Mouse (Mus musculus) liver, embryonic 16.5 days (tissue): Measurements from ENCODE around the gene Shroom4. TPM values are rescaled to one million over a fixed set of nuclear protein-coding genes. Genes with fewer than 3 reads are reported as not detected.

Experiments used
- ATAC-seq: fragments of 200-750 bp; cut with Nextera tagmentation; 2 replicates; pipeline ENCODE4 v1.8.0; 2017; ENCODE audit warnings: low read depth, mild to moderate bottlenecking, moderate number of reproducible peaks, moderate library complexity
- H3K27ac ChIP-seq: fragments of 300-500 bp; sonication (generic); 2 replicates; pipeline ENCODE4 v1.5.1; 2014; ENCODE audit warnings: mild to moderate bottlenecking, low read length
- H3K27me3 ChIP-seq: fragments of 300-500 bp; sonication (generic); 2 replicates; pipeline ENCODE4 v1.6.1; 2014; ENCODE audit warnings: low read depth, low read length, mixed read lengths; ENCODE audit not compliant: control insufficient read depth, insufficient read depth
- H3K36me3 ChIP-seq: fragments of 300-500 bp; sonication (generic); 2 replicates; pipeline ENCODE4 v1.6.1; 2014; ENCODE audit warnings: mild to moderate bottlenecking; ENCODE audit not compliant: control insufficient read depth, insufficient read depth
- H3K4me1 ChIP-seq: fragments of 300-500 bp; sonication (generic); 2 replicates; pipeline ENCODE4 v1.6.1; 2014; ENCODE audit warnings: low read depth, low read length, mixed read lengths; ENCODE audit not compliant: control insufficient read depth
- H3K4me2 ChIP-seq: fragments of 300-500 bp; sonication (generic); 2 replicates; pipeline ENCODE4 v1.6.1; 2014; ENCODE audit warnings: low read depth, low read length, mixed read lengths
- H3K4me3 ChIP-seq: fragments of 300-500 bp; sonication (generic); 2 replicates; pipeline ENCODE4 v1.5.1; 2014; ENCODE audit warnings: low read depth, mild to moderate bottlenecking, low read length
- H3K9ac ChIP-seq: fragments of 300-500 bp; sonication (generic); 2 replicates; pipeline ENCODE4 v1.6.1; 2014; ENCODE audit warnings: low read depth, low read length
- H3K9me3 ChIP-seq: fragments of 300-500 bp; sonication (generic); replicated peaks from 2 replicates; pipeline ENCODE4 v1.6.1; 2016; ENCODE audit warnings: low read length; ENCODE audit not compliant: control insufficient read depth
- WGBS: fragments of 180-500 bp; shearing (Covaris S2); extraction: QIAGEN DNeasy Blood & Tissue Kit; methylation state at CpG from one replicate; pipeline ENCODE4 v1.1.7; 2014; ENCODE audit not compliant: insufficient replicate concordance; 5-methylcytosine and 5-hydroxymethylcytosine counted together
- polyA plus RNA-seq: library from polyadenylated mRNA; unstranded; fragments of >200 nt; fragmentation: Nextera tagmentation; extraction: Ambion mirVana; gene quantifications from 2 replicates; pipeline ENCODE4 v1.2.1, GENCODE M21; 2015

Shroom4 gene
- polyA plus RNA-seq, 1 experiment from 2014 or later, result 0.28 TPM

GRCm38 (mm10) chrX:6475177-6475576 lies 75.5 kb downstream of the Shroom4 start:
- Histone ChIP-seq H3K9ac (no peak overlapping the region), H3K9me3 (no peaks in the 10 kb centered on the region), H3K4me3 (no peak overlapping the region), H3K27me3 (no peaks in the 10 kb centered on the region), H3K27ac (no peak overlapping the region), H3K4me1 (no peaks in the 10 kb centered on the region), H3K36me3 (no peaks in the 10 kb centered on the region), H3K4me2 (no peak overlapping the region)
- WGBS, result 7% methylated on average over 1 of the region's 1 CpGs
- no peak for ATAC-seq

GRCm38 (mm10) chrX:6482268-6482667 lies 82.6 kb downstream of the Shroom4 start:
- H3K27me3 ChIP-seq, result no peaks in the 10 kb centered on the region
- no peaks in the 10 kb centered on the region for H3K36me3 ChIP-seq
- H3K9ac ChIP-seq, result no peak overlapping the region
- ATAC-seq, result no peak
- no peak overlapping the region for H3K4me3 ChIP-seq
- no peak overlapping the region for H3K27ac ChIP-seq
- H3K4me2 ChIP-seq, result no peak overlapping the region
- H3K4me1 ChIP-seq, result no peaks in the 10 kb centered on the region
- WGBS, result 62% methylated on average over 4 of the region's 4 CpGs
- no peaks in the 10 kb centered on the region for H3K9me3 ChIP-seq

GRCm38 (mm10) chrX:6483817-6484216 lies 84.2 kb downstream of the Shroom4 start:
- no peaks in the 10 kb centered on the region for H3K27me3 ChIP-seq
- H3K4me2 ChIP-seq, result no peak overlapping the region
- H3K9me3 ChIP-seq, result no peaks in the 10 kb centered on the region
- no peak overlapping the region for H3K27ac ChIP-seq
- H3K36me3 ChIP-seq, result no peaks in the 10 kb centered on the region
- H3K4me1 ChIP-seq, result no peaks in the 10 kb centered on the region
- ATAC-seq, result no peak
- WGBS, result 55% methylated on average over 8 of the region's 8 CpGs
- H3K9ac ChIP-seq, result no peak overlapping the region
- no peak overlapping the region for H3K4me3 ChIP-seq

GRCm38 (mm10) chrX:6490433-6490832 lies 90.8 kb downstream of the Shroom4 start:
- H3K4me3 ChIP-seq, result no peak overlapping the region
- ATAC-seq, result no peak
- no peaks in the 10 kb centered on the region for H3K9me3 ChIP-seq
- H3K36me3 ChIP-seq, result no peaks in the 10 kb centered on the region
- H3K4me2 ChIP-seq, result no peak overlapping the region
- H3K9ac ChIP-seq, result no peak overlapping the region
- no peaks in the 10 kb centered on the region for H3K27me3 ChIP-seq
- H3K27ac ChIP-seq, result no peak overlapping the region
- H3K4me1 ChIP-seq, result no peaks in the 10 kb centered on the region
- WGBS, result 70% methylated on average over 4 of the region's 4 CpGs

GRCm38 (mm10) chrX:6495456-6495855 lies 95.8 kb downstream of the Shroom4 start:
- Histone ChIP-seq H3K4me1 (no peaks in the 10 kb centered on the region), H3K9me3 (no peaks in the 10 kb centered on the region), H3K27ac (no peak overlapping the region), H3K9ac (no peak overlapping the region), H3K4me2 (no peak overlapping the region), H3K27me3 (no peaks in the 10 kb centered on the region), H3K4me3 (no peak overlapping the region), H3K36me3 (no peaks in the 10 kb centered on the region)
- ATAC-seq, result no peak

- Histone ChIP-seq H3K36me3 (no peaks in the 10 kb centered on the region), H3K27me3 (no peaks in the 10 kb centered on the region), H3K9me3 (no peaks in the 10 kb centered on the region), H3K4me1 (no peaks in the 10 kb centered on the region), H3K27ac (no peak overlapping the region), H3K9ac (no peak overlapping the region), H3K4me2 (no peak overlapping the region), H3K4me3 (no peak overlapping the region)
- no peak for ATAC-seq
- WGBS, result 30% methylated on average over 2 of the region's 2 CpGs
Measured at GRCm38 (mm10) chrX:6496374-6496773, 96.7 kb downstream of the Shroom4 start.

- Histone ChIP-seq H3K9me3 (no peaks in the 10 kb centered on the region), H3K27ac (no peak overlapping the region), H3K27me3 (no peaks in the 10 kb centered on the region), H3K36me3 (no peaks in the 10 kb centered on the region), H3K4me3 (no peak overlapping the region), H3K9ac (no peak overlapping the region), H3K4me2 (no peak overlapping the region), H3K4me1 (no peaks in the 10 kb centered on the region)
- ATAC-seq, result no peak
- 48% methylated on average over 1 of the region's 1 CpGs for WGBS
Measured at GRCm38 (mm10) chrX:6501850-6502249, 102.2 kb downstream of the Shroom4 start.

GRCm38 (mm10) chrX:6517217-6517616 lies 117.6 kb downstream of the Shroom4 start:
- no peaks in the 10 kb centered on the region for H3K36me3 ChIP-seq
- H3K27me3 ChIP-seq, result no peaks in the 10 kb centered on the region
- no peak overlapping the region for H3K4me2 ChIP-seq
- H3K9me3 ChIP-seq, result no peaks in the 10 kb centered on the region
- no peak overlapping the region for H3K27ac ChIP-seq
- WGBS, result 53% methylated on average over 3 of the region's 3 CpGs
- H3K9ac ChIP-seq, result no peak overlapping the region
- H3K4me1 ChIP-seq, result no peaks in the 10 kb centered on the region
- H3K4me3 ChIP-seq, result no peak overlapping the region
- ATAC-seq, result no peak

GRCm38 (mm10) chrX:6518421-6518820 lies 118.8 kb downstream of the Shroom4 start:
- Histone ChIP-seq H3K36me3 (no peaks in the 10 kb centered on the region), H3K27ac (no peak overlapping the region), H3K4me2 (no peak overlapping the region), H3K9ac (no peak overlapping the region), H3K9me3 (no peaks in the 10 kb centered on the region), H3K4me1 (no peaks in the 10 kb centered on the region), H3K4me3 (no peak overlapping the region), H3K27me3 (no peaks in the 10 kb centered on the region)
- ATAC-seq, result no peak
- WGBS, result 42% methylated on average over 2 of the region's 2 CpGs

GRCm38 (mm10) chrX:6522935-6523334 lies 123.3 kb downstream of the Shroom4 start:
- no peaks in the 10 kb centered on the region for H3K9me3 ChIP-seq
- H3K4me3 ChIP-seq, result no peak overlapping the region
- no peak overlapping the region for H3K27ac ChIP-seq
- no peaks in the 10 kb centered on the region for H3K4me1 ChIP-seq
- H3K9ac ChIP-seq, result no peak overlapping the region
- WGBS, result 50% methylated on average over 2 of the region's 2 CpGs
- no peak for ATAC-seq
- H3K36me3 ChIP-seq, result no peaks in the 10 kb centered on the region
- H3K27me3 ChIP-seq, result no peaks in the 10 kb centered on the region
- no peak overlapping the region for H3K4me2 ChIP-seq
